Mouse (Mus musculus) kidney, adult 2 months (tissue): Measurements from ENCODE around the gene Esr1.

ENCODE experiments used
- CTCF ChIP-seq: fragments of 200-500 bp; conservative IDR thresholded peaks from 2 replicates; pipeline ENCODE4 v1.5.1; 2011; ENCODE audit warnings: low read depth, mild to moderate bottlenecking, control low read depth, low read length, moderate library complexity, mixed read lengths; ENCODE audit not compliant: insufficient read depth, insufficient read length
- POLR2A ChIP-seq: fragments of 200-500 bp; IDR thresholded peaks from one replicate; pipeline ENCODE4 v1.6.1; 2011; ENCODE audit warnings: low read depth, low read length, control low read depth

- TF ChIP-seq POLR2A (no peak), CTCF (no peak)
Measured at GRCm38 (mm10) chr10:4910451-4910850, 299.1 kb downstream of the Esr1 start.
